Mouse (Mus musculus) lung, postnatal 4 days (tissue): Measurements from ENCODE around the gene Naa80.

Experiments used
- DNase-seq, 2 experiments: peaks; one replicate each; pipeline ENCODE4 v3.0.0; 2021

The Naa80 gene

GRCm38 (mm10) chr9:107620954-107621353 lies 42.3 kb downstream of the Naa80 start:
- no peak for DNase-seq

GRCm38 (mm10) chr9:107624539-107624938 lies 45.9 kb downstream of the Naa80 start:
- DNase-seq, result peak; percentile 64 to 67

GRCm38 (mm10) chr9:107624951-107625350 lies 46.3 kb downstream of the Naa80 start:
- DNase-seq, result no peak

GRCm38 (mm10) chr9:107625351-107626128 lies 46.9 kb downstream of the Naa80 start:
- DNase-seq, result no peak

- no peak for DNase-seq
These were observed 47.6 kb downstream of the Naa80 start for GRCm38 (mm10) chr9:107626158-107626843.

- peak; percentile 91 to 92 for DNase-seq
These were observed 48.2 kb downstream of the Naa80 start for GRCm38 (mm10) chr9:107626844-107627277.

- DNase-seq, result no peak
These were observed 48.9 kb downstream of the Naa80 start for GRCm38 (mm10) chr9:107627387-107628255.

- DNase-seq, result peak; percentile 74 to 84
These were observed 50.2 kb downstream of the Naa80 start for GRCm38 (mm10) chr9:107628721-107629410.

GRCm38 (mm10) chr9:107629411-107629730 lies 50.7 kb downstream of the Naa80 start:
- no peak for DNase-seq

- DNase-seq, result peak in 1 of 2 experiments; percentile 40
These were observed 51.3 kb downstream of the Naa80 start for GRCm38 (mm10) chr9:107629901-107630425.

GRCm38 (mm10) chr9:107630576-107630975 lies 51.9 kb downstream of the Naa80 start:
- no peak for DNase-seq

GRCm38 (mm10) chr9:107631311-107631826 lies 52.7 kb downstream of the Naa80 start:
- no peak for DNase-seq

GRCm38 (mm10) chr9:107631861-107632260 lies 53.2 kb downstream of the Naa80 start:
- DNase-seq, result no peak

GRCm38 (mm10) chr9:107632478-107632877 lies 53.8 kb downstream of the Naa80 start:
- peak; percentile 76 to 83 for DNase-seq

- DNase-seq, result peak; percentile 91 to 94
These were observed 54.5 kb downstream of the Naa80 start for GRCm38 (mm10) chr9:107633091-107633660.
